Mouse (Mus musculus) 416B (cell line): ENCODE data around the gene Arhgef17.
A peak's percentile ranks its signal among the peaks of the same experiment; 100 is the strongest.

Experiments
- DNase-seq: peaks from one replicate; pipeline ENCODE4 v3.0.0; 2011; ENCODE audit warnings: low read depth

The Arhgef17 gene

GRCm38 (mm10) chr7:100915204-100915603, 16.7 kb downstream of the Arhgef17 start:
- DNase-seq = no peak

GRCm38 (mm10) chr7:100911791-100912190, 20.1 kb downstream of the Arhgef17 start:
- no peak for DNase-seq

GRCm38 (mm10) chr7:100911246-100911770, 20.6 kb downstream of the Arhgef17 start:
- DNase-seq = no peak

GRCm38 (mm10) chr7:100908567-100908966, 23.3 kb downstream of the Arhgef17 start:
- DNase-seq = peak; percentile 48

DNA sequence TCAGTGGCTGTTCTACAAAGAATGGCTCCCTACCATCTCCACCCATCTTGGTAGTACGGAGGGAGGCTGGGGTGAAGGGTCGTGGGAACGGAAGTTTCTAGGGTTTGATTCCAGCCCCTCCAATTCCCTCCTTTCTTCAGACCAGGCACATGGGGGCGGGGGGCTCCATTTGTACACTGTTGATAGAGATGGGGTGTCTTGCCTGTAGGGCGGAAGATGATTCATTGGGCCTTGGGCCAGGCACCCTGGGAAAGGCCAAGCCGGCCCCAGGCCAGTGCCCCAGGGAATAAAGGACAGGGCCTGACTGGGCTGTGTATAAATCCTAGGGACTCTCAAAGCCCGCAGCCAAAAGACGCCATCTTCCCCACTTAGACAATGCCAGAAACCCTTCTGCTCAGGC, 23.8 kb downstream of the Arhgef17 start:
- DNase-seq = no peak

GRCm38 (mm10) chr7:100907231-100907630, 24.7 kb downstream of the Arhgef17 start:
- peak; percentile 77 for DNase-seq

DNA sequence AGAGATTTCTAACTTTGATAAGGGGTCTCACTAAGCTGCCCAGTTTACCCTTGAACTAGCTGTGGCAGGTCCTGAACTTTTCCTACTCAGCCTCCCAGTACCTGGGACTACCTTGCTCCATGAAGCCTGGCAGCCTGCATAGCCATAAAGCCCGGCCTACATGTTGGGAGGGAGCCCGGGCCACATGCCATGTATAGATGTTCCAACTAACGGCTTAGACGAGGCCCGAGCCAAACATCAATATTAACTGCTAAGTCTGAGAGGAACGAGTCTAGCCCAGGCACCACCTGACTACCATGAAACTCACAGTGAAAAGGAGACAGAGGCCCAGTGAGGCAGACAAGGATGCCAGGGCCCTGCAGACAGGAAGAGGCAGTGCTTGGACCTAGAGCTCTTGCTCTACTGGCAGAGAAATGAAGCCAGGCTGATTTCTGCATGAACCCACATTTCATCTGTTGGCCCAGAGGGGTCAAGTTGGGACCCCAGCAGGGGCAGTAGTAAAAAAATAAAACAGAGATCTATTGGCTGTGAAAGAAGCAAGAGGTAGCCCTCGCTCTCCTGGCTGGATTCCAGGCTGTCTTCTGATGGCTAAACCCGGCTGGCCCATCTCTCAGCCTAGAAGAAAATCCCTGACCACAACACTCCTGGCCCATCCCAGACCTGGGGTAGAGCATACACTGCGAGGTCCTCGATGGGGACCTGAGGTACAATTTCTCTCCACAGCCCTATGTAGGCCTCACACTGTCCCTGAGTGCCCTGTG, 25.7 kb downstream of the Arhgef17 start:
- no peak for DNase-seq

GRCm38 (mm10) chr7:100905037-100905436, 26.9 kb downstream of the Arhgef17 start:
- no peak for DNase-seq

GRCm38 (mm10) chr7:100904612-100905011, 27.3 kb downstream of the Arhgef17 start:
- DNase-seq = no peak

GRCm38 (mm10) chr7:100902451-100903137, 29.3 kb downstream of the Arhgef17 start:
- DNase-seq = peak; percentile 37

DNA sequence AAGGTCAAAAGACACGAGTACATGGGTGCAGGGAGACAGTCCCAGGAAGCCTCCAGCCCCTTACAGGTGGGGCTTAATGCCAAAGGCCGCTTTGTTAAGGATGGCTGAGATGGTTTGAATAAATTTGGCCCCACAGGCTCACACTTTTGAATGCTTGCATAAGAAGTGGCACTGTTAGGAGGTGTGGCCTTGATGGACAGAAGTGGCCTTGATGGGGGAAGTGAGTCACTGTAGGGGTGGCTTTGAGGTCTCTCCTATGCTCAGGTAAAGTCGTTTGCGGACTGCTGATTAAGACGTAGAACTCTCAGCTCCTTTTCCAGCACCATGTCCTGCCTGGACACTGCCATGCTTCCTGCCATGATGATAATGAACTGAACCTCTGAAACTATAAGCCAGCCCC, 34.1 kb downstream of the Arhgef17 start:
- DNase-seq = peak; percentile 26

GRCm38 (mm10) chr7:100894833-100895226, 37.1 kb downstream of the Arhgef17 start:
- DNase-seq = no peak

DNA sequence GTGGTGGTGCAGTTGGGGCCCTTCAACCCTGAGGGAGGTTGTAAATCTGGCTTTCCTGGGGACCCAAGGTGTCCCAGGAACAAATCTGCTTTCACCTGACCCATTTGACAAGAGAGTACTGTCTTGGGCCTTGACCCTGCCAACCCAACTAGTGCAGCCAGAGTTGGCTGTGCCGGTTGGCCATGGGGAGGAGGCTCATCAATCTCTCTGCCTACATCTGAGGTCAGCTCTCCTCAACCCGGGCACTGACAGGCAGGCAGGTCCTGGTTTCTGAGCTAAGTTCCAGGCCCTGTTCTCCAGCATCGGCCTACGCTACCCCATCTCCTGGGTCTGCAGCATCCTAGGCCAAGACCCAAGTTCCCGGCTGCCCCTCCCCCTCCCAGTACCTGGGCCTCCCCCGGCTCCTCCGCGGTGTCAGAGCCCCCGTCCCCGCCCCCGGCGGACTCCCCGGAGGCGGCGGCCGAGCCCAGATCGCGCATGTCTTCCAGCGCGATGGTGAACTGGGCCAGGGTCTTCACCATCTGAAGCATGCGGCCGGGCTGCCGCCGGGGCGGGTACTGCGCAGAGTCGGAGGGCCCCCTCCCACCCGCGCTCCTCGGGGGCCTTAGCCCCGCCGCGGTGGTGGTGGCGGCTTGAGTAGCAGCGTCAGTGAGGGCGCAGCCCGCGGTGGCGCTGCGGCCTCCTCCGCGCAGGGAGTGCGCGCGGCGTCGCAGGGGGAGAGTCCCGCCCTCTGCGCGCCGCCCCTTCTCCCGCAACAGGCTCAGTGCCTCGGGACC, 37.7 kb downstream of the Arhgef17 start:
- no peak for DNase-seq

GRCm38 (mm10) chr7:100893249-100894056, 38.5 kb downstream of the Arhgef17 start:
- no peak for DNase-seq

DNA sequence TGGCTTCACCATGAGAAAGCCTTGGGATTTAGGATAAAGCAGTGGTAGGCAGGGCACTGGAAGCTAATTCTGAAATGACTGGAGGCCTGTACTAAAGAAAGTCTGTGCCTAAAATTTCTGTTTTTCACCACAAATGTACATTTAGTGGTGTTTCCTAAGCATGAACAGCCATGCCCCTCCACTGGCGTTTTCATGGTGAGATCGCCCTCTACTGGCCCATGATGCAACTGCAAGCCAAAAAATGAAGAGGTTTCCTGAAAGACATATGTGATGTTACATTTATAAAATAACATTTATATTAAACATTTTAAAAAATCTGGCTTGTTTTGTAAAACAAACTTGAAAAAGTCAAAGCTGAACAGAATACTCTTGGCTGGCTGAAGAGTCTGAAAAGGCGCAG, 45.4 kb downstream of the Arhgef17 start:
- DNase-seq = peak; percentile 73

GRCm38 (mm10) chr7:100884460-100884859, 47.4 kb downstream of the Arhgef17 start:
- no peak for DNase-seq

- DNase-seq = peak; percentile 25
Observed at GRCm38 (mm10) chr7:100881950-100882349, 50.0 kb downstream of the Arhgef17 start.

- DNase-seq = no peak
Observed at GRCm38 (mm10) chr7:100881531-100881930, 50.4 kb downstream of the Arhgef17 start.

DNA sequence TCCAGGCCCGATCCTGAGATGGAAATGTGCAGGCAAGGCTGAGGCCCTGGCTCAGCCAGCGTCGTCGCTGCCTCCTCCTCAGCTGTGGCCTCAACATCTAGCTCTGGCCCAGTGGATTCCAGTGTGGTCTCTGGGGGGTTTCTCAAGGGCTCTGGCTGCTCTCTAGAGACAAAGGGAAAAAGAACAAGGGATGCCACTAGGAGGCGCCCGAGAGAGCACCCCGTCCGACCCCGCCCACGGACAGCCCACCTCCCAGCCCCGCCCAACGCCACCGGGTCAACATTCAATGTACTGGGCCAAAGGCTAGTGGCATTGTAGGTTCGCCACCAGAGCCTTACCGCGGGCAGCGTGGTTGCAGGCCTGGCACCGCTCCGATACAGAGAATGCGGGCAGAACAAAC, 52.3 kb downstream of the Arhgef17 start:
- peak; percentile 66 for DNase-seq

DNA sequence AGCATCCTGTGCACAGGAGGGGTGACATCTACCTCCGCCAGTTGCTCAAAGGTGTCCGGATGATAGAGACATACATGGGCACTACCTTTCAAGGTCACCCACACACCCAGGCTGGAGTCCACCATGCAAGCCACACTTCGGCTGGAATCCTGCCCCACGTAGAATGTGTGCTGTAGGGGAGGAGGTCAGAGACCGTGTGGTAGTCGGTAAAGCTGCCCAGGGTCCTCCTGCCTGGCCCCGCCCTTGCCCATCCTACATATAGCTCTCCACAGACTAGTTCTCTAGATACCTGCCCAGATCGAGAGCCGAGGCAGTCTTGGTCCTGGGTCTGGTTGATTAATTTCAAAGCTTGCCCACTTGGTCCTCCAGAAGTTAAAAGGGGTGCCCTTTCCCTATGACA, 55.1 kb downstream of the Arhgef17 start:
- DNase-seq = no peak

DNA sequence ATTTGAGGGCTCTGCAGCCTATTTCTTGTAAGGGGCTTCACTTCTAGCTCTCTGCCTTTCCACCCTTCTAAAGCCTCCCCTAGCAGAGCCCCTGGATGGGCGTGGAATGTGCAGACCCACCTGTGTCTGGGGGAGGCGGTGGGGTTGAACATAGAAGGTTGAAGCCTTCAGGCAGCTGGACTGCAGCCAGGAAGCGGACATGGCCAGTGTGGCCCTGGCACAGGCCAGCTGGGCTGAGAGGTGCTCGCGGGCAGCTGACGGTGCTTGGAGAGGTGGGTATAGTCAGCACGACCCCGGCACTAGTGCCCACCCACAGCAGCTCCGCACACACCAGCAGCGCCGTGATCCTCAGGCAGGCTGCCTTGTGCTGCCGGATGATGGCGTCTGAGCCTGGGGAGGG, 55.6 kb downstream of the Arhgef17 start:
- no peak for DNase-seq

DNA sequence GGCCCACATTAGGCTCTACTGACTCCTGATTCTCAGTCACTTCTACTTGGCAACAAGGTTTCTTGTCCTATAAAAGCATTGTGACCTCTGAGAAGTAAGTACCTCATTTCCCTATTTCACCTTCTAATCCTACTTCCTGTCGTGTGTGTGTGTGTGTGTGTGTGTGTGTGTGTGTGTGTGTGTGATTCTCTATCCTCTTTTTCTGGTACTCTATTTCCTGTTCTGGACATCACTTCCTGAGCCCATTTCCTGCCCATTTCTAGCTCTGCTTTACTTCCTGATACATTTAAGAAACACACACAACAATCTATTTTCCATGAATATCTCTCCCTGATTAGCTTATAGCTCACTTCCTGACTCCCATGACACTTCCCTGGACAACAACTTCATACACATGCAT, 56.1 kb downstream of the Arhgef17 start:
- peak; percentile 17 for DNase-seq
